In genomic region chr1:40271052-40271451, GRCm38 (mm10) we compare ENCODE assay signal across 20 mouse cellular contexts. TPM values are rescaled to one million over a fixed set of nuclear protein-coding genes. Genes with fewer than 3 reads are reported as not detected.
DNase-seq lines count a peak whose midpoint lies in the region; ATAC-seq lines count a peak whose summit lies in the region.
"Had no signal": no experiment of that assay in that cellular context is flagged by ENCODE, and none has a peak within 500 bp of the region (broad histone marks: within the 10 kb centered on the region; RNA-seq: fewer than 3 reads in every experiment).

No protein-coding gene starts in this region.

- DNase-seq in thymus, postnatal 0 days (ENCODE audit: low spot score), result peak; percentile 12
- DNase-seq in thymus, postnatal 4 days, result no peak
- DNase-seq in ovary, postnatal 10 days (ENCODE audit: low spot score), result no peak
- no peak for DNase-seq in cerebellum, postnatal 25 days
- DNase-seq in gastrocnemius, adult 18-20 months (ENCODE audit: low spot score), result no peak
- DNase-seq: adrenal gland, postnatal 10 days; cerebellum, adult 8-10 months; gastrocnemius, adult 2 months; heart, postnatal 36 days; liver; right cerebral cortex, postnatal 25 days; spleen, adult 18-20 months; thymus, postnatal 36 days had no signal

- ATAC-seq in activated CD4-positive, CD25-positive, alpha-beta regulatory T cell, adult 4 months, result peak; percentile 23
- ATAC-seq in hematopoietic stem cell, adult 5-6 weeks (replicated peaks in 1 of 2; ENCODE audit: insufficient read depth in 1 of 2, low FRiP score in 2 of 2, low TSS enrichment in 1 of 2, low read depth in 1 of 2, poor library complexity in 2 of 2, severe bottlenecking in 2 of 2), result peak; percentile 61 to 69
- ATAC-seq: intestine, embryonic 16.5 days; lung, postnatal 0 days had no signal

RNA-seq across cellular contexts. Expression of gene Il1r1, which starts 46.2 kb away (rescaled TPM):
- polyA plus RNA-seq in thymus, postnatal 0 days (2015; fragmentation: Nextera tagmentation; extraction: Ambion mirVana), result 6.5 and 7.5 TPM in 2 replicates
- polyA plus RNA-seq in activated CD4-positive, CD25-positive, alpha-beta regulatory T cell, adult 4 months (2017; shearing (Covaris generic)), result under 1 TPM; 0.25 to 0.46 TPM
- 45.8 and 47.6 TPM in 2 replicates for total RNA-seq in hematopoietic stem cell, adult 5-6 weeks (2017)
- total RNA-seq in gastrocnemius, adult 18-20 months (2021), result 1 to 10 TPM; 2.7 to 3.4 TPM
- total RNA-seq: monocyte, adult 5-6 weeks had no signal

RNA-seq across cellular contexts. Expression of gene Il1rl2, which starts 53.4 kb away (rescaled TPM):
- polyA plus RNA-seq in thymus, postnatal 0 days (2015; fragmentation: Nextera tagmentation; extraction: Ambion mirVana), result 5.9 and 7.3 TPM in 2 replicates
- 1 to 10 TPM; 1.3 to 1.5 TPM for polyA plus RNA-seq in activated CD4-positive, CD25-positive, alpha-beta regulatory T cell, adult 4 months (2017; shearing (Covaris generic))
- 5.4 and 6.4 TPM in 2 replicates for total RNA-seq in hematopoietic stem cell, adult 5-6 weeks (2017)
- total RNA-seq in gastrocnemius, adult 18-20 months (2021), result under 1 TPM; 0.94 to 1.00 TPM
- polyA plus RNA-seq: C2C12, Patski had no signal

Comparison
In these comparisons a context has a peak if more than half of its experiments do, and no peak if none do; other contexts are left out.
1. RNA of gene Il1r1, which starts 46.2 kb away (total RNA-seq): 45.8 to 47.6 TPM in hematopoietic stem cell, adult 5-6 weeks; 2.7 to 3.4 TPM in gastrocnemius, adult 18-20 months; every median in the first group is over 10 times any median in the second.